Comparison of ENCODE assay signal across 8 mouse cellular contexts in the genomic region with DNA sequence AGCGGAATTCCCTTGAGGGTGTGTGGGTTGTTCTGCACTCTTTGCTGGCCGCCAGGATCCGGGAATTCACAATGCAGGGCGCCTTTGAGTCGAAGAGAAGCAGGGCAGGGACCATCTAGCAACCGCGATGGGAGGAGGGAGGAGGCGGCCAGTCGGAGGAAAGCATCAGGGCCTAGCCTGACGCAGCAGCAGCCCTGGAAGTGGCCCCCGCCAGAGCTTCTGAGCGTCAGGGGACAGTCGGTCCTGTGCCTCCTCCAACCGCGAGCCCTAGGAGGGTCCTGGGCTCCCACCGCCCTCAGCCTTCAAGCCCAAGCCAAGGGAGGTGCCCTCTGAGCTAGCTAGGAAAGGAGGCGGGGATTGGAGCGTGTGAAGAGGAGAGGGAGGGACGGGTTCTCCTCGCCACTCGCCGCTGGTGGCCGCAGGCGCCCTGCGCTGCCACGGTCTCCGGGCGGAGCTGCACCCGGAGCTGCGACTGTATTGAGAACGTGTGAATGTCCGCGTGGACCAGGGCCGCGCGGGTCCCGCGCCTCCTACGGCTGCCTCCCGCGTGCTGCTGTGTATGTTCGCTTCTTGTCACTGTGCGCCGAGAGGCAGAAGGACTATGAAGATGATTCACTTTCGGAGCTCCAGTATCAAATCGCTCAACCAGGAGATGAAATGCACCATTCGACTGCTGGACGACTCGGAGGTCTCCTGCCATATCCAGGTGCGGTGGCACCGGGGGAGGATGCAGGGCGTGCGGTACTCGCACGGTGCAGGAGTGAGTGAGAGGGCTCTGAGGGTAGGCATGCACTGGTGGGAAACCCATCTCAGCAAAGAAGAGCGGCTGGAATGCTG. TPM values are rescaled to one million over a fixed set of nuclear protein-coding genes. Genes with fewer than 3 reads are reported as not detected.
A peak's percentile ranks its signal among the peaks of the same experiment; 100 is the strongest.
DNase-seq lines count a peak whose midpoint lies in the region; ATAC-seq and TF ChIP-seq lines count a peak whose summit lies in the region.

A gene (plus strand): TSS at position 232 of the 837 bp plus-strand sequence.

- H3K9ac ChIP-seq in embryonic facial prominence, embryonic 14.5 days (ENCODE audit: low read depth, low read length) = peak within 1 kb of the TSS; percentile 64
- H3K9ac ChIP-seq in heart, embryonic 12.5 days = peak within 1 kb of the TSS; percentile 60
- no peak within 1 kb of the TSS for H3K9ac ChIP-seq in liver, embryonic 12.5 days

- H3K9me3 ChIP-seq in E14TG2a.4 (ENCODE audit: low read length) = no peaks in the 10 kb centered on the region
- no peaks in the 10 kb centered on the region for H3K9me3 ChIP-seq in embryonic facial prominence, embryonic 14.5 days (ENCODE audit: control insufficient read depth, low read length)
- H3K9me3 ChIP-seq in heart, embryonic 12.5 days (replicated peaks) = no peaks in the 10 kb centered on the region
- H3K9me3 ChIP-seq in liver, embryonic 12.5 days (replicated peaks) = no peaks in the 10 kb centered on the region

- H3K27me3 ChIP-seq in E14TG2a.4 (ENCODE audit: insufficient read depth, low read length) = peaks cover 30% of the 10 kb centered on the region
- no peaks in the 10 kb centered on the region; the same call in 1 of the 2 replicates for H3K27me3 ChIP-seq in embryonic facial prominence, embryonic 14.5 days (replicated peaks; ENCODE audit: control insufficient read depth, insufficient read depth, low read length)
- H3K27me3 ChIP-seq in heart, embryonic 12.5 days (replicated peaks) = peaks cover 14% of the 10 kb centered on the region
- H3K27me3 ChIP-seq in liver, embryonic 12.5 days (replicated peaks) = peaks cover 25% of the 10 kb centered on the region

- H3K4me1 ChIP-seq in E14TG2a.4 (replicated peaks; ENCODE audit: low read depth, low read length) = peaks cover 21% of the 10 kb centered on the region
- H3K4me1 ChIP-seq in embryonic facial prominence, embryonic 14.5 days (ENCODE audit: control insufficient read depth, insufficient read depth, low read length) = no peaks in the 10 kb centered on the region
- peaks cover 9% of the 10 kb centered on the region for H3K4me1 ChIP-seq in heart, embryonic 12.5 days (replicated peaks)
- no peaks in the 10 kb centered on the region for H3K4me1 ChIP-seq in liver, embryonic 12.5 days

- no peak within 1 kb of the TSS for H3K27ac ChIP-seq in embryonic facial prominence, embryonic 14.5 days (replicated peaks; ENCODE audit: low read depth, low read length)
- no peak within 1 kb of the TSS for H3K27ac ChIP-seq in heart, embryonic 12.5 days (ENCODE audit: poor library complexity, severe bottlenecking)
- no peak within 1 kb of the TSS for H3K27ac ChIP-seq in liver, embryonic 12.5 days

- peak within 1 kb of the TSS; percentile 94 for H3K4me2 ChIP-seq in embryonic facial prominence, embryonic 14.5 days (ENCODE audit: low read depth, low read length)
- peak within 1 kb of the TSS; percentile 99 for H3K4me2 ChIP-seq in heart, embryonic 12.5 days
- H3K4me2 ChIP-seq in liver, embryonic 12.5 days = peak within 1 kb of the TSS; percentile 63

- DNase-seq in adrenal gland, postnatal 25 days = peak; percentile 37
- peak; percentile 83 for DNase-seq in embryonic facial prominence, embryonic 14.5 days (ENCODE audit: low spot score)
- DNase-seq in kidney, postnatal 25 days = peak; percentile 15 to 37
- DNase-seq in right cerebral cortex, adult 18-20 months = peak; percentile 77

- no peak for TF ChIP-seq CTCF in E14TG2a.4 (conservative IDR thresholded peaks at IDR 0.05; ENCODE audit: low read length)

- under 1% methylated on average over 50 of the region's 56 CpGs for WGBS in embryonic facial prominence, embryonic 14.5 days
- WGBS in heart, embryonic 12.5 days = under 1% methylated on average over 55 of the region's 56 CpGs
- 3% methylated on average over 56 of the region's 56 CpGs for whole genome bisulfite sequencing in liver, embryonic 12.5 days (ENCODE audit: insufficient replicate concordance)

- peak; percentile 94 for ATAC-seq in embryonic facial prominence, embryonic 14.5 days (ENCODE audit: low read depth)
- ATAC-seq in heart, embryonic 12.5 days (ENCODE audit: insufficient number of reproducible peaks, low FRiP score) = peak; percentile 77
- ATAC-seq in liver, embryonic 12.5 days = peak; percentile 30; the same call in 1 of the 2 replicates
- no peak for ATAC-seq in activated CD4-positive, CD25-positive, alpha-beta regulatory T cell, adult 4 months

- H3K36me3 ChIP-seq in E14TG2a.4 (ENCODE audit: insufficient read depth, low read length) = no peaks in the 10 kb centered on the region
- no peaks in the 10 kb centered on the region for H3K36me3 ChIP-seq in embryonic facial prominence, embryonic 14.5 days (ENCODE audit: control insufficient read depth, insufficient read depth, low read length)
- H3K36me3 ChIP-seq in heart, embryonic 12.5 days = no peaks in the 10 kb centered on the region
- no peaks in the 10 kb centered on the region for H3K36me3 ChIP-seq in liver, embryonic 12.5 days

- peak within 1 kb of the TSS; percentile 78 for H3K4me3 ChIP-seq in E14TG2a.4 (replicated peaks; ENCODE audit: low read length)
- peak within 1 kb of the TSS; percentile 60 for H3K4me3 ChIP-seq in embryonic facial prominence, embryonic 14.5 days (ENCODE audit: low read depth, low read length)
- H3K4me3 ChIP-seq in heart, embryonic 12.5 days = peak within 1 kb of the TSS; percentile 66
- H3K4me3 ChIP-seq in liver, embryonic 12.5 days = peak within 1 kb of the TSS; percentile 39

RNA-seq across cellular contexts. Expression of the gene that starts here (rescaled TPM):
- total RNA-seq in adrenal gland, postnatal 25 days (2021) = 0.36 TPM in 1 of 2 replicates, not detected in the other
- polyA plus RNA-seq in embryonic facial prominence, embryonic 14.5 days (2014; fragmentation: Nextera tagmentation; extraction: Ambion mirVana) = 6.5 and 6.9 TPM in 2 replicates
- 0.46 and 0.65 TPM in 2 replicates for polyA plus RNA-seq in heart, embryonic 12.5 days (2016; fragmentation: Nextera tagmentation; extraction: Ambion mirVana)
- polyA plus RNA-seq in liver, embryonic 12.5 days (2016; fragmentation: Nextera tagmentation; extraction: Ambion mirVana) = 0.05 and 0.20 TPM in 2 replicates
- polyA plus RNA-seq in activated CD4-positive, CD25-positive, alpha-beta regulatory T cell, adult 4 months (2017; shearing (Covaris generic)) = under 1 TPM in 1 of 2 experiments, not detected in 1; 0.30 TPM

Comparison
In these comparisons a context has a peak if more than half of its experiments do, and no peak if none do; other contexts are left out.
1. Peak in DNase-seq in adrenal gland, postnatal 25 days; RNA of the gene not detected or under 1 TPM.
2. Peak in ATAC-seq, H3K4me3 ChIP-seq, H3K9ac ChIP-seq and H3K4me2 ChIP-seq in heart, embryonic 12.5 days; RNA of the gene not detected or under 1 TPM.
3. Peak in ATAC-seq, H3K4me3 ChIP-seq and H3K4me2 ChIP-seq in liver, embryonic 12.5 days; RNA of the gene not detected or under 1 TPM.
4. DNase-seq: peak in every context shown above with its lines; median percentile 83 in embryonic facial prominence, embryonic 14.5 days; 77 in right cerebral cortex, adult 18-20 months; 37 in adrenal gland, postnatal 25 days; 26 in kidney, postnatal 25 days.